Mouse (Mus musculus) brown adipose tissue, adult 24 weeks (tissue): ENCODE data around the gene Ddx39. TPM values are rescaled to one million over a fixed set of nuclear protein-coding genes. Genes with fewer than 3 reads are reported as not detected.
A peak's percentile ranks its signal among the peaks of the same experiment; 100 is the strongest.

ENCODE experiments used
- H3K27ac ChIP-seq: fragments of 200-500 bp; replicated peaks from 2 replicates; pipeline ENCODE4 v1.5.1; 2012; ENCODE audit warnings: low read depth, mild to moderate bottlenecking, low read length
- H3K4me1 ChIP-seq: fragments of 200-500 bp; 2 replicates; pipeline ENCODE4 v1.6.1; 2012; ENCODE audit warnings: low read length, mixed read lengths; ENCODE audit not compliant: control insufficient read depth, insufficient read depth, insufficient read length
- H3K4me3 ChIP-seq: fragments of 200-500 bp; 2 replicates; pipeline ENCODE4 v1.5.1; 2012; ENCODE audit warnings: low read depth, mild to moderate bottlenecking, low read length, moderate library complexity; ENCODE audit not compliant: insufficient read depth
- polyA plus RNA-seq: library from polyadenylated mRNA; stranded (reverse); fragments of >200 nt; gene quantifications from 2 replicates; pipeline ENCODE4 v1.2.4, GENCODE M21; 2012; ENCODE audit not compliant: missing spikeins, insufficient read depth, insufficient read length

The Ddx39 gene
- polyA plus RNA-seq, 1 experiment: 7.7 TPM

GRCm38 (mm10) chr8:83719693-83720092 lies 4.7 kb downstream of the Ddx39 start:
- Histone ChIP-seq H3K4me1 (peaks cover 3% of the 10 kb centered on the region; the same call in 1 of the 2 replicates), H3K4me3 (no peak overlapping the region), H3K27ac (no peak overlapping the region)

GRCm38 (mm10) chr8:83721405-83722025 lies 6.5 kb downstream of the Ddx39 start:
- Histone ChIP-seq H3K4me3 (no peak overlapping the region), H3K4me1 (peaks cover 3% of the 10 kb centered on the region; the same call in 1 of the 2 replicates), H3K27ac (peak overlapping the region; percentile 62)

- no peaks in the 10 kb centered on the region; the same call in 1 of the 2 replicates for H3K4me1 ChIP-seq
- H3K27ac ChIP-seq: no peak overlapping the region
- H3K4me3 ChIP-seq: no peak overlapping the region
Measured at GRCm38 (mm10) chr8:83722631-83723030, 7.7 kb downstream of the Ddx39 start.

GRCm38 (mm10) chr8:83723447-83724083 lies 8.6 kb downstream of the Ddx39 start:
- H3K27ac ChIP-seq: no peak overlapping the region
- H3K4me3 ChIP-seq: no peak overlapping the region

GRCm38 (mm10) chr8:83724697-83725482 lies 9.9 kb downstream of the Ddx39 start:
- Histone ChIP-seq H3K27ac (no peak overlapping the region), H3K4me1 (no peaks in the 10 kb centered on the region; the same call in 1 of the 2 replicates), H3K4me3 (no peak overlapping the region)

More at GRCm38 (mm10) chr8:83723447-83724083, 8.6 kb downstream of the Ddx39 start:
- no peaks in the 10 kb centered on the region; the same call in 1 of the 2 replicates for H3K4me1 ChIP-seq

GRCm38 (mm10) chr8:83725521-83726102 lies 10.6 kb downstream of the Ddx39 start:
- no peak overlapping the region for H3K27ac ChIP-seq
- H3K4me3 ChIP-seq: no peak overlapping the region
- no peaks in the 10 kb centered on the region; the same call in 1 of the 2 replicates for H3K4me1 ChIP-seq

GRCm38 (mm10) chr8:83729009-83729807 lies 14.2 kb downstream of the Ddx39 start:
- Histone ChIP-seq H3K27ac (no peak overlapping the region), H3K4me1 (no peaks in the 10 kb centered on the region), H3K4me3 (no peak overlapping the region)

- Histone ChIP-seq H3K4me1 (peaks cover 9% of the 10 kb centered on the region), H3K4me3 (no peak overlapping the region), H3K27ac (no peak overlapping the region)
Measured at GRCm38 (mm10) chr8:83731906-83732305, 16.9 kb downstream of the Ddx39 start.

- peaks cover 18% of the 10 kb centered on the region for H3K4me1 ChIP-seq
- no peak overlapping the region for H3K27ac ChIP-seq
- H3K4me3 ChIP-seq: no peak overlapping the region
Measured at GRCm38 (mm10) chr8:83732919-83733318, 17.9 kb downstream of the Ddx39 start.

- no peak overlapping the region for H3K4me3 ChIP-seq
- H3K4me1 ChIP-seq: peaks cover 37% of the 10 kb centered on the region
- no peak overlapping the region for H3K27ac ChIP-seq
Measured at GRCm38 (mm10) chr8:83736681-83737080, 21.7 kb downstream of the Ddx39 start.

- peak overlapping the region; percentile 93 for H3K27ac ChIP-seq
- peak overlapping the region; percentile 97; the same call in 1 of the 2 replicates for H3K4me3 ChIP-seq
- H3K4me1 ChIP-seq: peaks cover 37% of the 10 kb centered on the region
Measured at GRCm38 (mm10) chr8:83737346-83737745, 22.4 kb downstream of the Ddx39 start.

- peaks cover 37% of the 10 kb centered on the region for H3K4me1 ChIP-seq
- peak overlapping the region; percentile 97 for H3K4me3 ChIP-seq
- H3K27ac ChIP-seq: peak overlapping the region; percentile 93
Measured at GRCm38 (mm10) chr8:83737852-83738562, 23.0 kb downstream of the Ddx39 start.

- Histone ChIP-seq H3K27ac (peak overlapping the region; percentile 93), H3K4me3 (peak overlapping the region; percentile 97), H3K4me1 (peaks cover 38% of the 10 kb centered on the region)
Measured at GRCm38 (mm10) chr8:83738949-83739710, 24.2 kb downstream of the Ddx39 start.
